Mouse (Mus musculus) embryonic fibroblast, embryonic 13.5 days (primary cell): ENCODE results near the gene Tmem267.

ENCODE experiments used
- CTCF ChIP-seq: IDR thresholded peaks from 2 replicates; pipeline ENCODE4 v1.5.1; 2011; ENCODE audit warnings: mild to moderate bottlenecking, control low read depth, low read length, moderate library complexity, borderline replicate concordance; ENCODE audit not compliant: insufficient read depth
- POLR2A ChIP-seq: IDR thresholded peaks from 2 replicates; pipeline ENCODE4 v1.6.1; 2011; ENCODE audit warnings: low read depth, mild to moderate bottlenecking, control low read depth, low read length, moderate library complexity

GRCm38 (mm10) chr13:119456342-119456741 is 31.5 kb upstream of the Tmem267 start:
- TF ChIP-seq CTCF (no peak), POLR2A (no peak)
